In the genomic region with DNA sequence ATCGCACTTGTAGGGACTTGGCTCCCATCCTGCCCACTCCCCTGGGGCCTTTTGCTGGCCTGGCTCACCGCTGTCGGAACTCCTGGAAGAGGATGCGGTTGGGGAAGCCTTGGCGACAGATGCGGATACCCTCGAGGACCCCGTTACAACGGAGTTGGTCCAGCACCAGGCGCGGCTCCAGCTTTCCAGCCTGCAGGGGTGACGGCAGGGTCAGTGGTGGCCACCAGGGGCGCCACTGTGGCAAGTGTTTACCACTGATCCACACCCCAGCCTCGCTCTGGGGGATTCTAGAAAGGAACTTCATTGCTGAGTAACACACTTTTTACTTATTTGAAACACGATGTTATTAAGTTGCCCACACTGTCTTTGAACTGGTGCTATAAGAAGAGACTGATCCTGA, we compare ENCODE assay signal across 9 mouse cellular contexts. TPM values are rescaled to one million over a fixed set of nuclear protein-coding genes. Genes with fewer than 3 reads are reported as not detected.
DNase-seq lines count a peak whose midpoint lies in the region; ATAC-seq and TF ChIP-seq lines count a peak whose summit lies in the region.
"Had no signal": no experiment of that assay in that cellular context is flagged by ENCODE, and none has a peak within 500 bp of the region (broad histone marks: within the 10 kb centered on the region; RNA-seq: fewer than 3 reads in every experiment).

No protein-coding gene starts in this region.

- no peak overlapping the region for H3K9ac ChIP-seq in intestine, postnatal 0 days (ENCODE audit: low read depth, low read length)
- H3K9ac ChIP-seq in intestine, embryonic 16.5 days (ENCODE audit: low read depth, low read length) = no peak overlapping the region
- no peak overlapping the region for H3K9ac ChIP-seq in neural tube, embryonic 11.5 days (ENCODE audit: low read length)
- no peak overlapping the region for H3K9ac ChIP-seq in midbrain, postnatal 0 days (replicated peaks; ENCODE audit: low read length, poor library complexity, severe bottlenecking)

- no peak overlapping the region for H3K4me3 ChIP-seq in intestine, postnatal 0 days (ENCODE audit: low read depth, low read length)
- no peak overlapping the region for H3K4me3 ChIP-seq in intestine, embryonic 16.5 days (ENCODE audit: low read length)
- H3K4me3 ChIP-seq in neural tube, embryonic 11.5 days (ENCODE audit: low read depth, low read length) = no peak overlapping the region
- no peak overlapping the region for H3K4me3 ChIP-seq in midbrain, postnatal 0 days (ENCODE audit: low read depth, low read length)
- H3K4me3 ChIP-seq: erythroblast, embryonic 14.5 days had no signal

- H3K27me3 ChIP-seq in intestine, postnatal 0 days (replicated peaks; ENCODE audit: control insufficient read depth, insufficient read depth, low read length) = no peaks in the 10 kb centered on the region
- no peaks in the 10 kb centered on the region for H3K27me3 ChIP-seq in intestine, embryonic 16.5 days (replicated peaks; ENCODE audit: control insufficient read depth, insufficient read depth, low read length)
- H3K27me3 ChIP-seq in neural tube, embryonic 11.5 days (ENCODE audit: control insufficient read depth, insufficient read depth, low read length) = peaks cover 4% of the 10 kb centered on the region
- H3K27me3 ChIP-seq in midbrain, postnatal 0 days (ENCODE audit: insufficient read depth, low read length) = peaks cover 4% of the 10 kb centered on the region; the same call in 1 of the 2 replicates

- no peak overlapping the region for H3K4me2 ChIP-seq in intestine, postnatal 0 days (replicated peaks; ENCODE audit: low read depth)
- H3K4me2 ChIP-seq in intestine, embryonic 16.5 days (ENCODE audit: low read depth, low read length) = no peak overlapping the region
- H3K4me2 ChIP-seq in neural tube, embryonic 11.5 days (ENCODE audit: low read depth) = no peak overlapping the region
- H3K4me2 ChIP-seq in midbrain, postnatal 0 days (ENCODE audit: low read depth, low read length, poor library complexity, severe bottlenecking) = no peak overlapping the region

- DNase-seq in adrenal gland, postnatal 10 days = peak; percentile 60
- no peak for DNase-seq in adrenal gland, adult 18-20 months (ENCODE audit: low spot score in 2 of 2)
- DNase-seq in neural tube, embryonic 11.5 days (ENCODE audit: low spot score) = peak; percentile 45
- DNase-seq in neural tube, embryonic 10.5 days (ENCODE audit: extremely low spot score, low spot score) = no peak
- DNase-seq in midbrain, postnatal 0 days (ENCODE audit: low spot score) = peak; percentile 9
- DNase-seq in right cerebral cortex, postnatal 25 days = no peak

- no peaks in the 10 kb centered on the region for H3K9me3 ChIP-seq in intestine, postnatal 0 days (ENCODE audit: control insufficient read depth)
- no peaks in the 10 kb centered on the region for H3K9me3 ChIP-seq in intestine, embryonic 16.5 days (ENCODE audit: control insufficient read depth, low read length)
- no peaks in the 10 kb centered on the region for H3K9me3 ChIP-seq in neural tube, embryonic 11.5 days (ENCODE audit: control insufficient read depth, low read length)
- no peaks in the 10 kb centered on the region for H3K9me3 ChIP-seq in midbrain, postnatal 0 days (ENCODE audit: low read length)

- peaks cover 76% of the 10 kb centered on the region for H3K36me3 ChIP-seq in intestine, postnatal 0 days (ENCODE audit: control insufficient read depth, insufficient read depth)
- 0 out of 2 replicates have a peak, but pooled peaks cover 5% of the 10 kb centered on the region for H3K36me3 ChIP-seq in intestine, embryonic 16.5 days (ENCODE audit: control insufficient read depth, insufficient read depth, low read length)
- no peaks in the 10 kb centered on the region for H3K36me3 ChIP-seq in neural tube, embryonic 11.5 days (ENCODE audit: control insufficient read depth, insufficient read depth, low read length)
- no peaks in the 10 kb centered on the region for H3K36me3 ChIP-seq in midbrain, postnatal 0 days (ENCODE audit: insufficient read depth, low read length)

- H3K4me1 ChIP-seq in intestine, postnatal 0 days (replicated peaks; ENCODE audit: control insufficient read depth, insufficient read depth, low read length) = no peaks in the 10 kb centered on the region
- H3K4me1 ChIP-seq in intestine, embryonic 16.5 days (ENCODE audit: control insufficient read depth, insufficient read depth, low read length) = no peaks in the 10 kb centered on the region
- H3K4me1 ChIP-seq in neural tube, embryonic 11.5 days (ENCODE audit: control insufficient read depth, insufficient read depth, low read length) = no peaks in the 10 kb centered on the region
- no peaks in the 10 kb centered on the region for H3K4me1 ChIP-seq in midbrain, postnatal 0 days (ENCODE audit: insufficient read depth, low read length)

- no peak overlapping the region for H3K27ac ChIP-seq in intestine, postnatal 0 days (ENCODE audit: low read depth, low read length)
- no peak overlapping the region for H3K27ac ChIP-seq in intestine, embryonic 16.5 days (ENCODE audit: low read length)
- H3K27ac ChIP-seq in neural tube, embryonic 11.5 days (ENCODE audit: low read depth, low read length) = no peak overlapping the region
- no peak overlapping the region for H3K27ac ChIP-seq in midbrain, postnatal 0 days (ENCODE audit: low read depth, low read length)

- TF ChIP-seq CTCF in intestine, postnatal 0 days (IDR thresholded peaks at IDR 0.05; ENCODE audit: low read depth) = peak; percentile 62
- TF ChIP-seq CTCF in midbrain, postnatal 0 days (IDR thresholded peaks at IDR 0.05) = peak; percentile 54

- ATAC-seq in intestine, postnatal 0 days = no peak
- no peak for ATAC-seq in intestine, embryonic 16.5 days
- no peak for ATAC-seq in neural tube, embryonic 11.5 days (ENCODE audit: insufficient read depth, low FRiP score, low TSS enrichment)
- ATAC-seq in midbrain, postnatal 0 days (ENCODE audit: low FRiP score) = no peak

- WGBS in intestine, postnatal 0 days = 40% methylated on average over 15 of the region's 15 CpGs
- WGBS in intestine, embryonic 16.5 days = 27% methylated on average over 15 of the region's 15 CpGs
- 17% methylated on average over 15 of the region's 15 CpGs for WGBS in neural tube, embryonic 11.5 days
- 14% methylated on average over 15 of the region's 15 CpGs for WGBS in midbrain, postnatal 0 days

RNA-seq across cellular contexts. Expression of a gene that starts 37.2 kb away (rescaled TPM):
- total RNA-seq in adrenal gland, postnatal 10 days (2021) = 1 to 10 TPM; 5.5 to 9.8 TPM
- total RNA-seq in adrenal gland, adult 18-20 months (2021) = 1 to 10 TPM; 5.5 to 6.6 TPM
- 114 and 141 TPM in 2 replicates for polyA plus RNA-seq in intestine, postnatal 0 days (2015; fragmentation: Nextera tagmentation; extraction: Ambion mirVana)
- polyA plus RNA-seq in intestine, embryonic 16.5 days (2015; fragmentation: Nextera tagmentation; extraction: Ambion mirVana) = 70.3 and 81.3 TPM in 2 replicates
- polyA plus RNA-seq in neural tube, embryonic 11.5 days (2014; fragmentation: Nextera tagmentation; extraction: Ambion mirVana) = 2.2 and 2.5 TPM in 2 replicates
- 8.8 and 11.0 TPM in 2 replicates for total RNA-seq in midbrain, postnatal 0 days (2014; rRNA removed)
- 6.9 and 7.9 TPM in 2 replicates for polyA plus RNA-seq in midbrain, postnatal 0 days (2015; fragmentation: Nextera tagmentation; extraction: Ambion mirVana)

RNA-seq across cellular contexts. Expression of a gene that starts 42.9 kb away (rescaled TPM):
- total RNA-seq in adrenal gland, postnatal 10 days (2021) = 1 to 10 TPM; 4.7 to 4.8 TPM
- total RNA-seq in adrenal gland, adult 18-20 months (2021) = 1 to 10 TPM; 4.0 to 5.6 TPM
- polyA plus RNA-seq in intestine, postnatal 0 days (2015; fragmentation: Nextera tagmentation; extraction: Ambion mirVana) = 0.20 TPM in 2 replicates
- polyA plus RNA-seq in intestine, embryonic 16.5 days (2015; fragmentation: Nextera tagmentation; extraction: Ambion mirVana) = 0.20 and 0.22 TPM in 2 replicates
- 0.92 and 1.7 TPM in 2 replicates for polyA plus RNA-seq in neural tube, embryonic 11.5 days (2014; fragmentation: Nextera tagmentation; extraction: Ambion mirVana)
- total RNA-seq in midbrain, postnatal 0 days (2014; rRNA removed) = 17.2 and 25.4 TPM in 2 replicates
- polyA plus RNA-seq in midbrain, postnatal 0 days (2015; fragmentation: Nextera tagmentation; extraction: Ambion mirVana) = 6.2 and 6.6 TPM in 2 replicates

Comparison
In these comparisons a context has a peak if more than half of its experiments do, and no peak if none do; other contexts are left out.
1. DNase-seq: peak in adrenal gland, postnatal 10 days (single experiment), neural tube, embryonic 11.5 days (single experiment) and midbrain, postnatal 0 days (single experiment); none in adrenal gland, adult 18-20 months (0 of 2), neural tube, embryonic 10.5 days (single experiment) and right cerebral cortex, postnatal 25 days (single experiment).